In the genomic region with DNA sequence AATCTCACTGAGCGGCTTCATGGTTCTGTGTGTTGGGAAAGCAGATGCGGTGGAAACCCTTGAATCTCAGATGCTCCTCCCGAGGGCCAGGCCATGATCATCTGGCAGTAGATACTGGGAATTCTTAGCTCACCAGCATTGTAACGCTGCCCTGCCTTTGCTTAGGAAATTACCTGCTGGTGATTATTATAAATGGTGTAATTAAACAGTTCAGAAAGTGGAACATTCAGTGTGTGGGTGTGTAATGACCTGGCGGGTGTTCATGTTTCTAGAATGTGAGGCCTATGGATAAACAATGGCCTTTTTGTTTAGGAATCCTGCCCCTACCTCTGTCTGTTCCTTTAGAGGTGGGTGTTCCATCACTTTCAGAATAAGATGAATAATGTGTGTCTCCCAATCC, we compare ENCODE assay signal across 13 mouse cellular contexts. TPM values are rescaled to one million over a fixed set of nuclear protein-coding genes. Genes with fewer than 3 reads are reported as not detected.
"Had no signal": no experiment of that assay in that cellular context is flagged by ENCODE, and none has a peak within 500 bp of the region (broad histone marks: within the 10 kb centered on the region; RNA-seq: fewer than 3 reads in every experiment).

No protein-coding gene starts in this region.

- H3K4me1 ChIP-seq: megakaryocyte, embryonic 14.5 days; midbrain, embryonic 13.5 days; midbrain, embryonic 15.5 days; neural tube, embryonic 12.5 days had no signal

- H3K27ac ChIP-seq: macrophage; midbrain, embryonic 13.5 days; midbrain, embryonic 15.5 days; neural tube, embryonic 12.5 days had no signal

- H3K9ac ChIP-seq: lung, embryonic 14.5 days; midbrain, embryonic 13.5 days; midbrain, embryonic 15.5 days; neural tube, embryonic 12.5 days had no signal

- H3K36me3 ChIP-seq: midbrain, embryonic 13.5 days; midbrain, embryonic 15.5 days; neural tube, embryonic 12.5 days had no signal

- H3K4me3 ChIP-seq: megakaryocyte, embryonic 14.5 days; midbrain, embryonic 13.5 days; midbrain, embryonic 15.5 days; neural tube, embryonic 12.5 days had no signal

- DNase-seq: lung, adult 18-20 months; lung, embryonic 14.5 days; lung, postnatal 10 days; lung, postnatal 36 days; right cerebral cortex, postnatal 14 days; thymus, adult 2 months; thymus, postnatal 25 days; thymus, postnatal 4 days had no signal

- H3K27me3 ChIP-seq: megakaryocyte, embryonic 14.5 days; midbrain, embryonic 13.5 days; midbrain, embryonic 15.5 days; neural tube, embryonic 12.5 days had no signal

RNA-seq across cellular contexts. Expression of gene Nhsl1, which starts 39.7 kb away (rescaled TPM):
- polyA plus RNA-seq: macrophage had no signal
